Mouse (Mus musculus) bone marrow, adult 2 months (tissue): ENCODE results near the gene Gabarapl2.

Experiments
- CTCF ChIP-seq: fragments of 200-500 bp; IDR thresholded peaks from 2 replicates; pipeline ENCODE4 v1.5.1; 2011; ENCODE audit warnings: low read length, control low read depth; ENCODE audit not compliant: control insufficient read depth, insufficient read depth
- POLR2A ChIP-seq: fragments of 200-500 bp; IDR thresholded peaks from 2 replicates; pipeline ENCODE4 v1.6.1; 2011; ENCODE audit warnings: low read depth, mild to moderate bottlenecking, control low read depth, low read length, borderline replicate concordance; ENCODE audit not compliant: control insufficient read depth

- TF ChIP-seq POLR2A: no peak
- no peak for TF ChIP-seq CTCF
Measured at GRCm38 (mm10) chr8:111984511-111984910, 44.0 kb downstream of the Gabarapl2 start.
